Mouse (Mus musculus): ENCODE results near the gene Nrde2.

GRCm38 (mm10) chr12:100090750-100091149 lies 68.7 kb downstream of the Nrde2 start:
- no peak for TF ChIP-seq CTCF (IDR thresholded peaks at IDR 0.05; ENCODE audit: extremely low read depth, insufficient read length, insufficient replicate concordance, low read depth, low read length)
- no peak for TF ChIP-seq POLR2A (IDR thresholded peaks at IDR 0.05; ENCODE audit: low read depth, low read length)

Data from small intestine, adult 2 months (tissue).